Mouse (Mus musculus) fat pad, adult 2 months (tissue): Measurements from ENCODE around the gene 2410004P03Rik.

ENCODE experiments used
- DNase-seq: peaks from one replicate; pipeline ENCODE4 v3.0.0-alpha.2; 2011; ENCODE audit warnings: low read depth, low spot score; ENCODE audit errors: extremely low read depth

Gene 2410004P03Rik

DNA sequence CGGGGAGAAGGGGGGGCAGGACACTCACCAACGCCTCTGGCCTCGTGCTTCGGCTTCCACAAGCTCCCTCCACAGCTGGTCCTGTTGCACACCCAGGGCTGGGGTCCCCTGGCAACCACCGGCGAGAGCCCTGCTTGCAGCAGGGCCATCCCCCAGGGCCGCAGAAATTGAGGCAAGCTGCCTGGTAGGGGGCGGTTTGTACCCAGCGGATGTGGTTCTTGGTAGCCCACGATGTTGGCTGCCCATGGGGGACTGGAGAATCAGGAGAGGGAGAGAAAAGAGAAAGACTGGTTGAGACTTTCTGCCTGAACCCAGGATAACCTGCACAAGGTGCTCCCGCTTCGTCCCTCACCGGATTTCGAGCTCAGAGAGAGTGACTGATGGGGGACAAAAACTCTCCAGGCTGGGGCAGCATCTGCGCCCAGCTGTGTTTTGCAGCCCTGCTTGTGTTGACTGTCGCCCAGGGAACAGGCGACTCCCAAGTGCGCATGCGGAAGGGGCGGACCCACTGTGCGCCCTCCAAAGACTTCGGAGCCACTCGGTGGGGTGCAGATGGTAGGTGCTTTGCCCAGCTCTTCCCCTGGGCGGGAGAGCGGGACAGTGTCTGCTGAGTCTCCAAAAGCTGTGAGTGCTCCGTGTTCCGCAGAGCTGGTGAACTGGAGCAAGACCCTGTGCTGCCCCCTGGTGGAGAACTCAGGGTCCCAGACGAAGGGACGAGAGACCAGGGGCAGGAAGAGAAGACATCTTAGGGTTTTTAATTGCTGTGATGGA is at the start of gene 2410004P03Rik:
2410004P03Rik (minus strand) TSS at position 628 of the 771 bp plus-strand sequence.
- no peak for DNase-seq

DNA sequence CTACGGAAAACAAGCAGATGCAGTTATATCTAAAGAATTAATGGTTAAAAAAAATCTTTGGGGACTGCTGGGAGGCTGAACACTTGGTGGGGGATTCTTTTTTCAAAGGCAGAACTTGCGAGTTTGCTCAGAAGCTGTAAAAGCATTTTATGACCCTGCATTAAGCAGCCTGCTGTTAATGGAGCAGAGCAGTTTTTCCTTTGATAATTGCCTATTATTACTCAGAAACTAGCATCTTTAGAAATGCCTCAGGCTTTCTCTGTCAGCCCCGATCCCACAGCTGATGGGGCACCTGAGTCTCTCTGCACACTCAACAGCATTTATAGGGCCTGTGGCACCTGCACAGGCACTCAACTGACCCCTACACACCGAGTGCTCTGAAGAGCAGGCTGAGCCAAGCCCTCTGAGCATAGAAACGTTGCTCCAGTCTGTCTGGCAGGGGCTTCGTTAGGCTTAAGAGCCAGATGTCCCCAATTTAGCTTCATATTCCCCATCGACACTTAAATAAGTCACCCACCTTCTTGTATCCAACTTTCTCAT is 49.7 kb upstream of the 2410004P03Rik start:
- no peak for DNase-seq

DNA sequence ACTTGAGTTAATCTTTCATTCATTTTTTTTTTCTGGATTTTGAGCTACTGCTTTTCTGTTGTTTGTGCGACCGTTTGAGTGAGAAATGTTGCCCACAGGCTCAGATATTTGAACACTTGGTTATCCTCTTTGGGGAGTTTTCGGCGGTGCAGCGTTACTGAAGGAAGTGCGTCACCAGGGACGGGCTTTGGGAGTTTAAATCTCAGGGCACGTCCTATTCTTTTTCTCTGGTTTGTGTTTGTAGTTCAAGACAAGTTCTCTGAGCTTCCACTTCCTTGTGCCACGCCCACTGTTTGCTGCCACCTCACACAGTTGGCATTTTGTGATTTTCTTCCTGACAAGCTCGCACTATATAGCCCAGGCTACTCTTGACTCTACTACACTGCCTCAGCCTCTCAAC is 47.0 kb upstream of the 2410004P03Rik start:
- no peak for DNase-seq

DNA sequence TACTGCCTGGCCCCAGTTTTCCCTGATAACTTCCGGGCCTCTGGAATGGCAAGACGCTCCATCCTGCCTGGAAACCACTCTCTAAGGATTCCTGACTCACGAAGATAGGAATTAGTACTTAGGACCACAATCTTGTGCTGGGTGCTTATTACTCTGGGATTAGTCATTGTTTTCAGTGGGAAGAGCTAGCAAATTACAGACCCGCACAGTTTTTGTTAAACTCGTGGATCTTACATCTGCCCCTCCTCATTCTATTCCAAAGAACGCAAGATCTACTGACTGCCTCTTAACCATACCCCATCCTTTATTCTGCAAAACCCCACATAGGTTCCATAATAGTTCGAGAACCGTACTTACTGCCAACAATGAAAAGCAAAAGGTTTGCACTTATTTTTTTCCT is 45.6 kb upstream of the 2410004P03Rik start:
- DNase-seq: no peak

DNA sequence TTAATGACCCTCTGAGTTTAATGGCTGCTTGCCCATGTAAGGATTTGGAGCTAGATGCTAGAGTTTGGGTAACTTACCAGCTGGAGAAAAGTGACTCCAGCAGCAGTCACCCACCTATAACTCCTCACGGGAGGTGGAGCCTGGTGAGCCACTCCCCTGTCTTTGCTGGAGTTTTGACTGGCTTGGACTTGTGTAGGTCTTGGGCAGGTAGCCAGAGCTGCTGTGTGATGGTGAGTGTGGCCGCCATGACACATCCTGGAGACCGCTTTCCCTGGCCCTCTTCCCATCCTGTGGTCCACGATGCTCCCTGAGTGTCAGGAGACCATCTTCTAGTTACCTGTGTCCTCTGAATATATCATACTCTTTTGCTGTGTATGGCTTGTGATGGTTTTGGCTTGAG is 44.2 kb upstream of the 2410004P03Rik start:
- no peak for DNase-seq

DNA sequence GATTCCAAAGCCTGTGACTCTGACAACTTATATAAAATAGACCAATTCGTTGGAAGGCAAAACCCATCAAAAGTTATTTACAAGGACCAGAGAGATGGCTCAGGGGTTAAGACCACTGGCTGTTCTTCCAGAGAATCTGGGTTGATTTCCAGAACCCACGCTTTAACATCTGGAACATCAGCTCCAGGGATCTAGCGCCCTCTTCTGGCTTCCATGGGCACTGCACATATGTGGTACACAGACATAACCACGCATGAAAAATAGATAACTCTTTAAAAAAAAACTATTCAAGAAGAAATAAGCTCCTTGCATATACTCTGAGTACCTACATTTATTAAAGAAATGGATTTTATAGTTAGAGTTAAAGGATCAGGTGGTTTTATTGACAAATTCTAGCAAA is 43.2 kb upstream of the 2410004P03Rik start:
- DNase-seq: no peak

DNA sequence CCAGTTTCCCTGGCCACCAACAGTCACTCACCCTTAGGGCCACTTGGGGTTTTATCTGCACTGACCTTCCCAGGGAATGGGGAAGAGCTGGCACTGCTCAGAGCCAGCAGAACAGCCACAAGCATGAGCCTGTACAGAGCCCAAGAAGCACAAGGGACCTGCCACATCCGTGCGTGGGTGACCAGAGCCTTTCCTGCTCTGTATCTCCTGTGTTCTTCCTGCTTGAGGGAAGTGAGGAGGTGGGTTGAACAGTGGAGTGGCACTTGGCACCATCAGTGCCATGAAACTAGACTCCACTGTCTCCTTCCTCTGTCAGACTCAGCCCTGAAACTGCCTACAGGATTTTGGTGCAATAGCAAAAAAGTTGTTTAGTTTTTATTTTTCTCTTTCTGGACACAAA is 41.1 kb upstream of the 2410004P03Rik start:
- DNase-seq: no peak

DNA sequence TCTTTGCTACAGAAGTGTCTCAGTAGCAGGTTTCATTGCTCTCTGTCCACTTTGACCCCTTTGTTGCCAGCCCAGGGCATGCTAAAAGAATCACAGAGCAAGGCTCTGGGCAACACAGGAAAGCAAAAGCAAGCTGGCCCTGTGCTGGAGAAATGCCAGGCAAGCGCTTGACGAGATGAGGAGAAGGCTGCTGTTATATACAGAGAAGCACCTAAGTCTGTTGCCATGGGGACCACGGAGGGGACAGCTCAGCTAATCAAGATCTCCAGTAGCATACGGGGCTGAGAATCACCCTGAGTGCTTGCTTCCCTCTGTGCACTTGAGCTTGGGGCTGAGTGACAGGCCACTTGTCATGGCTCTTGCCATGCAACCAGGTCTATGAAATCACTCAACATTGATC is 39.5 kb upstream of the 2410004P03Rik start:
- DNase-seq: no peak

DNA sequence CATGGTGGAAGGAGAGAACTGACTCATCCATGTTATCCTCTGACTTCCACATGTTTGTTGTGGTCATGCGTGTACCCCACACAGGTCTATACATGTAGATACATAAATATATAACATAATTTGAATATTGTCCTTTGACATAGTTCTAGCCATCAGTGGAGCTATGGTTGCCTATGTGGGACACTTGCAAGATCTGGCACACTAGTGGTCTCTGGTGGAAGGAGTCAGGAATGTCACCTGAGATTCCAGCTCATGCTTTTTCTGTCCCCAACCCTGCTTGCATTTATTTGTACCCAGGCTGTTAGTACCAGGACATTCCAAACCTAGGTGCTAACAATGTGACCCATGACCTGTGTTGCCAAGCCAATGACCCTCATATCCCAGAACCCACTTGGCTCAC is 38.3 kb upstream of the 2410004P03Rik start:
- no peak for DNase-seq

DNA sequence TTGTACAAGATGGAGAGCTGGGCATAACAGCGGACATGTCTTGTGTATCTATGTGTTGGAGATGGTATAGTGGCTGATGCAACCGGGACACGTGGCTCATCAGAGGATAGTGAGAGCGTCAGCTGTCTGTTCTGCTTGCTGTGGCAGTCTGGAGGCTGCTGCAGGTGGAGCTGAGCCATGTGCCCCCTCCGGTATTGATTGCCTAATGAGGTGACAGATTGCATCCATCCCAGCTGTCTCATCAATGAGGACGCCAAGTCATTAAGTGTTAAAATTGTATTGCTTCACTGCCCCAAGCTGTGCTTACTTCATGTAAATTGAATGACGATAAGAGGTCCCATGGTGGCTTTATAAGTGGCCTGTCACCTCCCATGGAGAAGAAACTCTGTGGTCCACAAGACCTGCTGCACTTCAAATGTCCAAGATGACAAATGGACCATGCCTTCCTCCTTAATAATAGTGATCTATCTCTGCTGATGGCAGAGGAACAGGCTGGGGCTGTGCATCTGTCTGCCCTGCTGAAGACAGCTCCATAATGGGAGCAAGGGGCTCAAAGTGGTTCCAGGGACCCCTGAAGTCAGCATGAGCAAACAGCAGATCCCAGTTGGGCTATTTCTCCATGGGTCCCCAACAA is 37.6 kb upstream of the 2410004P03Rik start:
- peak; percentile 34 for DNase-seq

DNA sequence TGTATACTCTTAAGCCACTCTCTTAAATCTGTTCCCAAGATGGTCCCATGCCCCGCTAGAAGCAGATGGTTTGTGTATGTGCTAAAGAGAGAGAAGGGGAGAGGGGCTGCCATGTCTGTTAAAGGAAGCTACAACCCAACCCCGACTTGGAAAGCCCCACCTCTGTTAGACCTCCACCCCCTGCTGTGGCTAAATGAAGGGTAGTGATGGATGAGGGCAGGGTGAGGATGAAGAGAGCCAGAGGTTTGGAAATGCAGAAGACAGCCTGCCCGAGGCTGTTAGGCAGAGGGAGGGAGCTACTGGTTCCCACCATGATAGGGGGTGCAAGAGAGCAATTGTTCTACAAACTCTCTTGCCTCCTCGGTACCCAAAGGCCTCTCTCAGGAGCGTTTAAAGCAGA is 31.8 kb upstream of the 2410004P03Rik start:
- DNase-seq: no peak

DNA sequence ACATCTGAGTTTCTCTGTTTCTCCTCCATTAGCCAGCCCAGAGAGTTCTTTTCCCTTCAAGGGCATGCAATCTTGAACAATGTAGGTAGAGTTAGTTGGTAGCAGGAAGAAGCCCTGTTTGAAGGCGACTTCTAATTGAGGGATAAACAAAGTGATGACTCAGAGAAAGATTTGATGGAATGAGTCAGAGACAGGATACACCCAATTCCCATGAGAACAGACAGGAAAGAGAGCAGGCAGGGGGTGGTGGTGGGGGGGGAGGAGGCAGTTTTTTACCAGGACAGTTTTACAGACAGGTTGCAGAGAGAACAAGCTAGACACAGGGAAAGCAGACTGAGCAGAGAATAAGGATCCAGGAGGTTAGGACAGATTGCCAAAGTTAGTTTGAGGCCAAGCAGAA is 29.0 kb upstream of the 2410004P03Rik start:
- no peak for DNase-seq

DNA sequence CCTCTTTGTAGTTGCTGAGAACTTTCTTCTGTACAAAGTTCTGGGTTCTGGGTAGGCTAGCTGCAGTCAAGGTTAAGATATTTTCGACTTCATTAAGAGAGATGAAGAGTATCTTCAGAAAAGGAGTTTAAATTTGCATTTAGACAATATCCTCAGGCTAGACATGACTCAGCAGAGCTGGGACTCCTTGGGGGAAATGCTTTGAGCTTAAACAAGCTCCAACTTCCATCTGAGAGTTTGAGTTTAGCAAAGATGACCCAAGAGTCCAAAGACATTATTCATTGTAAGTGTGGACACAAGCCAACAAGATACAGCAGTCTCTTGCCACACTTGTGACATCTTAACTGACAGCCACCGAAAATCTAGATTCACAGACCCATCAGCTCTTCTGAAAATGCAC is 27.9 kb upstream of the 2410004P03Rik start:
- no peak for DNase-seq

DNA sequence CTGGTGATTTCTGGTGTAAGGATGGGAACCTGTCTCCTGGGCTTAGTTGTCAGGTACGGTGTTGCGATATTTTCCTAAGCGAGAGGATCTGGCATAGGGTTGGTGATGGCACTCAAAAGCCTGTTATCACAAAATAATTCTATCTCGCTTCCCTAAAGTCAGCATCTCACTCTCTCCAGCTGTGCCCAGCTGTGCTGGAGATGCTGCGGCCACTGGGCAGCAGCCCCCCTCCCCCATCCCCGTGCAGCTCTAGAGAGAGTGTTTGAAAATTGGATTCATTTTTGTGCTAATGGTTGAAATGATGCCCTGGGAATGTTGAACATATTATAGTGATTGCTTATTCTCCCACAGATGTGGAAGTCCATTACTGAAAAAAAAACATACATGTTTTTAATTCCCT is 26.7 kb upstream of the 2410004P03Rik start:
- DNase-seq: no peak

DNA sequence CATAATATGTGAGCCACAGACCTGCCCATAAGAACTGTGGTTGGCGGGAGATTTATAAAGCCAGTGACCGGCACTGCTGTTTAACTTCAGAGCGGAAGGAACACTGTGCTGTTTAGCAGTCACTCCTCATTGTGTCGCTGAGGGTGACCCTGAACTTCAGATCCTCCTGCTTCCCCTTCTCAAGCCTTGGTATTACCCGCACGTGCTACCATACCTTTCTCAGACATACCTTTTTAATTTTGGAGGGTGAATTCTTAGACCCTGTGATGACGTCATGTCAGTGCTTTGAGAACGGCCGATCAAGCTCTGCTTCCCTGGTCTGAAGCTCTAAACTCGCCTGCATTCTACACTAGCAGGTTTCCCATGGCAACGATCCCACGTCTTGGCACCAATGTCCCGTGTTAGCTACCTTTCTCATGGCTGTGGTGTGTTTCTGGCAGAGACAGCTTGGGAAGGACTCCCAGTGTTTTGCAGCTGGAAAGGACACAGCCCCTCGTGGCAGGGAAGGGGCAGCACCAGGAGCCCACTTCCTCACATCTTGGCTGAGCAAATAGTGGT is 25.6 kb upstream of the 2410004P03Rik start:
- DNase-seq: no peak

DNA sequence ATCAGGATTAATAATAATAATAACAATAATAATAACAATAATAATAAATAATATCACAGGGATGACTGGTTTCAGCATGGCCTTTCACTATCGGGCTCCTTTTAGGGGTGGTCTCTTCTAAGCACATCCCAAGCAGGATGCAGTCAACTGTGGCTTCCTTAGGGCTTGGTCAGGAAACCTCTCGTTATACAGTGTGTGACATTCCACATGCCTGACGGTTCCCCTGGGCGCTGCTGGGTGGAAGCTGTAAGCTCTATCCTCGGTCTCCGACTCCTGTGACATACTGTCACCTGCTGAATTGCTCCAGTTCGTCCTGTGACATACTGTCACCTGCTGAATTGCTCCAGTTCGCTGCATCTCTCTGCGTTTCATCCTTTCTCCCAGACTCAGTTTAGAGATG is 25.0 kb upstream of the 2410004P03Rik start:
- DNase-seq: no peak

DNA sequence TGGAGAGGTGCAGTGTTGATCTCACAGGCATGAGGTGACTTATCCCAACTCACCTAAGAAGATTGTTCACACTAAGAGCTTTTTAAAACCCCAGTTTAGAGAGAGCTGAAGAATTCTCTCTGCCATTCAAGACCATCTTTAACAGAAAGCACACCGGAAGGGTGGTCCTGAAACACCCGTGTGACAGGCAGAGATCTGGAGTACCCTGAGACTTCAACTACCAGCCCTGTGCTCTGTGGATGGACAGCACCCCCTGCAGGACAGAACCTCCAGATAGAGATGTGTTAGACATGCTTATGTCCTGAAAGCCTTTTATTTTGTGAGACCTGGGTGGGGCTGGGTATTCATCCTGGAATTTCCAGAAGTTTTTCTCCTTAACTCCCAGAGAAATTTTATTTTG is 23.6 kb upstream of the 2410004P03Rik start:
- DNase-seq: no peak

DNA sequence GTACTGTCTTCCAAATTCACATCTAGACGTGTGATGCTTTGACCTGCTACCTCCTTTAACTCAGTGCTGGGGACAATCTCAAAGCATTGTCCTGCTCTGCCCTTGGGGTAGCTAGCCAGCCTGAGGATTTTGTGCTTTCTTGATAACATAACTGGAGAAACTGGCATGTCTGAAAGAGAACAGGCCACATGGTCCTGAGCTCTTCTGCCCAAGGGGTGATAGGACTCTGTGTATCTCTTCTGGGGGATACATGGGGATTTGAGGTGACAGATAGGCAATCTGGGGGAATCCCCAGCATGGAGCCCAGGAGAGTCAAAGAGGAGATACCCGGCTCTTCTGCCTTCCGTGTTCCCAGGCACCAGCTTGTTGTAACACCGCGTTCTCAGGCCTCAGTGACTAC is 23.1 kb upstream of the 2410004P03Rik start:
- no peak for DNase-seq

DNA sequence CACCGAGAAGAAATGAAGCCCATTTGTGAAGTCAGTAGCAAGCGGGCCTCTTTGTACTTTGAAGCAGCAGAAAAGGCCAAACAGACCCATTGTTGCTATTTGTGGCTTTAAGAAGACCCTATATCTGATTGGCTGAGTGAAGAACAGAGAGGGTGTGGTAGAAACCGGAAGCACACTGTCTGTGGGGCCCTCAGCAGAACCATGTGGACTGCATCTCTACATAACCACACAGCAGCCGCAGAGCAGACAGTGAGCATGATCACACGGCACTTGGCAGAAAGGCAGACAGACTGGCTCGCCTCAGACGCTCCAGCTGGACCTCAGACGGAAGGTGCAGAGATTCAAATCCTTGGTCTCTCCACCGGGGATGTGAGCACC is 21.9 kb upstream of the 2410004P03Rik start:
- DNase-seq: no peak

DNA sequence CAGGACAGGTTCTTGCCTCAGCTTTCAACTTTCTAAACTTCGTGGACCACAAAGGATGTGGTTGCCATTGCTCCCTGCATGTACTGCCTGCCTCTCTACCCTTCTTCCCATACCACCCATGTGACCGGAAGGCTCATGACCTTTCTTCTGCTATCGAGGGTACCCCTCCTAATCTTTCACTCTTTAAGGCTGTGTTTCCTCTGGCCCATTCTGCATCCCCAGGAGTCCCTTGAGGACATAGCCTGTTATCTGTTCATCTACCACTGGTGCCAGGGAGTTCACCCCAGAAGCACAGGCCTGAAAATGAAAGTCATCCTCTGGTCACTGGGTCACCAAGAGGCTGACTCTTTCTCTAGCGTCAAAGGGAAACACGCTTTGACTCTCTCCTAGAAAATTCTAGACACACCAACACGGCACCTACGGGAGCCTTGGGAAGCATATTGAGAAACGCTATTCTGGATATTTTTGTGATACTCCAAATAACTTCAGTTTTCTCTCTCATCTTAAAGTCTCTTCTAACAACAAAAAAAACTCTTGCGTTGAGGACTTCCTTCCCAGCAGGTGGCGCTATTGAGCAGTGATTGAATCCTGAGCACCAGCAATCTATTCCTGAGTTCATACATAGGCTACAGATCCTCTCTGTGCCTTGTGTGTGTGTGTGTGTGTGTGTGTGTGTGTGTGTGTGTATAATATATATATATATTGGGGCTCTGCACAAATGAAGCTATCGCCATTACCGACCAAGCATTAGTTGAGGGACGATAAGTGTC is 21.4 kb upstream of the 2410004P03Rik start:
- DNase-seq: no peak

DNA sequence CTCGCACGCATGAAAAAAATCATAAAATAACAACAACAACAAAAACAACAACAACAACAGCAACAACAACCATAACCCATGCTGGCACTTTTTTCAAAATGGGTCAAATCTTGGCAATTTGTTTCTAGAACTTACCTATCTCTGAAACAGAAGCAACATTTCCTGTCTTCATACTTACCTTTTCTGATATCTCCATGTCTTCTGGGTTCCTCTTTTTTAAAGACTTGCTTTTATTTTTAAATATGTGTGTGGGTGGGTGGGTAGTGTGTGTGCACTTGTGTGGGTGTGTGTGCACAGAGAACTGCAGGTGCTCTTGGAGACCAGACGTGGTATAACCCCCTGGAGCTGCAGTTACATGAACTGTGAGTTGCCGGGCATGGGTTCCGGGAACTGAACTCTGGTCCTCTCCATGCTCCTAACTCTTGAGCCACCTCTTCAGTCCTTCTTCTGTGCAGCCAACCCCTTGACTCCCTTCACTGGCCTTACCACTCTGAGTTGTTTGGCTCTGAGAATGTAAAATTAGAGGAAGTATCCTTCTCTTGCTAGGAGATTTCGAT is 13.1 kb upstream of the 2410004P03Rik start:
- no peak for DNase-seq
